Mouse (Mus musculus): ENCODE data around the gene Atp8a2. TPM values are rescaled to one million over a fixed set of nuclear protein-coding genes. Genes with fewer than 3 reads are reported as not detected.
"Not testable (repeated sequence)": the region's sequence is repeated elsewhere in the genome, so short reads cannot be mapped to it uniquely, and the experiment has no call there.

Gene Atp8a2
- total RNA-seq, 2 experiments from 2014 or later, result 0.99 to 1.9 TPM

DNA sequence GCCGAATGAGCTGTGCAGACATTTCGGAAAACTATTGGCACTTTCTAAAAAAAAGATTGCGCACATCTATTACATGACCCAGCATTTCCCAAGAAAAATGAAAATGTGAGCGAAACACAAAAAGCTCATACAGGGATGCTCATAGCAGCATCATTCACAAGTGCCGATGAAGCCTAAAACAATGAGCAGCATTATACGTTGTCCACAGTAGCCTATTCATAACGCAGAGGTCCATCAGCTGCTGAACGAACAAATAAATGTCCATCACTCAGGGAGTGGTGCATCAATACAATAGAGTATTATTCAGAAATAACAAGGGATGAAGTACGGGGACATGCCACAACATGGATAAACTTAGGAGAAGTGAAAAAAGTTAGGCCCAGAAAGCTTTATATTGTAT lies 416.6 kb downstream of the Atp8a2 start:
- no peak for DNase-seq

DNA sequence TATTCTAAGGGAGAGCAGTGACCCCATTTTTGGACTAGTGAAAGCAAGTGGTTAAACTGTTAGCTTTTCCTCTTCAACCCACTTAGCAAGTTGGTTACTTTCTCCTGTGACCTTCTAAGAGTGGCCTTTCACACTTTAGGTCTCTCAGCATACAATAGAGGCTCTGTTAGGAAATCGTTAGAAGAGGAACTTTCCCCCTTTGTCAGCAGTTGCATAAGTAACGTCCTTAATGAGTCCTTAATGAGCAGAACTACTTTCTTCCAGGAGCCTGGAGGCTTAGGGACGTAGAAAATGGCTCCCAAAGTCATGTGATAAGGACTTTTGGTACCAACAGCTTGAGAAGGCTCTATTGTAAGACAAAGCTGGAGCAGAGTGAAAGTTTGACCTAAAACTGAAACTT lies 434.8 kb downstream of the Atp8a2 start:
- no peak for DNase-seq

DNA sequence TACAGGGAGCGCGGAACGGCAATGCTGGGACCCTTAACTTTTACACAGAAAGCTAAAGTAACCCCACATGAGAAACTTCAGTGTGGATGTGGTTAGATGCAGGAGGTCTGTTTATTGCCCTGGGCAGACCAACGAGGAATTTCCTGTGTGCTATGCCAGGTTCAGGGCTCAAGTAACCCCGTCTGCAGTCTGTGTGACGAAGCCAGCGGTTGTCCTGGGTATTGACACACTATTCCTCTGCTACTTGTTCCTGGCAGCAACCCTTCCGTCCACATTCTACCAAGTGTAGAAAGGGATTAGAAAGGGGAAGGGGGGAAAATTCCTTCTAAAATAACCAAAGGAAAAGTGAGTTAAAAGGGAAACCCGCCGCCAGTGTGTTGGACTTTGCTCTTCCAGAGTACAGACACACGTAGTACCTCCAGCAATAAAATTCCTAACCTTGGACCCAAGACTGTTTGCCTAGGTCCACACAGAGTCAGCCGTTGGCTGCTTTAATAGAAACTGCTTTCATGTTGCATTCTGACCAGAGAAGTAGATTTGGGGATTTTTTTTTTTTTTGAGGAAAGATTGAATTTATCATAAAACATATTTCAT lies 437.0 kb downstream of the Atp8a2 start:
- DNase-seq, result no peak

- no peak for DNase-seq
These were observed 437.7 kb downstream of the Atp8a2 start for GRCm38 (mm10) chr14:59759196-59759839.

- no peak for DNase-seq
These were observed 444.6 kb downstream of the Atp8a2 start for GRCm38 (mm10) chr14:59752401-59752800.

DNA sequence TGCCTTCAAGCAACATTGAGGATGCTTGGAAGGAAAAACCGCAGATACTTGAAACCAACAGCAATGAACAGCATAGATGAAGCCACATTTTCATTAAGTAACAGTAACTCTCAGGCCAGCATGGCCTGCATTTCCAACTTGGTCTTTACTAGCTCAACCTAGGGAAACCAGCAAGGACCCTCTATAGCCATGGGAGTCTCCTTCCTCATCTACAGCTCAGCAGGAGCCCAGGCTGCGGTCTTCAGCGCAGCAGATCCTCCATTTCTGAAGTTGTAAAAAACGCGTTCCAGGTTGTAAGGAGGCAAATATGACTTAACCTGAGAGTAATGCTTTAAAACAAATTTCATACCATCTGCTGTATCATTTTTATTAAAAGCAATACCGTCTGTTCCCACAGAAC lies 447.0 kb downstream of the Atp8a2 start:
- DNase-seq, result no peak

DNA sequence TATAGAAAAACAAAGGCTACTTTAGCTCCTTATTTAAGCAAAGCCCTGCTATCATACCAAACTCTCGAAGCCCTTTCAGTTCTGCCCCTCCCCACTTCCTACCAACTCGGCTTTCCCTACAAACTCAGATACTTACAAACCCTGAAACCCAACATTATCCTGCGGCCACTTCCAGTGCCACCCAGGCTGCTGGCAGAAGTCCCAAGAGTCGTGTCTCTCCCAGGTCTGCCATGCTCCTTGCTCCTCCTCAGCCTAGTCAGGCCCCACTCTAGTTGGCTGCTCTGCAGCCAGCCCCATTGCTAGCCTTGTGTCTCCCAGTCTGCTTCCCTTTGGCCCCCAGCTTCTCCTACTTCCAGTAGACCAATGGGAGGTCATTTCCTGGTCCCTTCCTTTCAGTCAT lies 451.3 kb downstream of the Atp8a2 start:
- DNase-seq, result no peak

GRCm38 (mm10) chr14:59741752-59742151 lies 455.2 kb downstream of the Atp8a2 start:
- no peak for DNase-seq

DNA sequence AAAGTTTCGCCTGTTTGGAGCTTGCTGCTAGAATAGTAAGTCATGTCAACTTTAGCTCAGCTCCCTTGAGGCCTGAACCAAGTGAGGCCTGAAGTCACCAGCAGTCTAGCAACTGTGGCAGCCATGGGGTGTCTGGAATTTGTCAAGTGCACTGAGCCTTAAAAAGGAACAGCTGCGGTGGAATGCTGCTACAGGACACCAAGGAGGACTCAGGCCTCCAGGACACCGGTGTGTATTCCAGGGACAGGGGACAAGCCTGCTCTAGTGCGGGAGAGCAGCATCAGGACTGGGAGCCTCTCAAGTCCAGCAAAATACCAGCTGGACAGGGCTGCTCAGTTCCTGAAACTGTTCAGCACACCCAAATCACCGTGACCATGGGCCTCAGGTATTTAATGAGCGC lies 457.5 kb downstream of the Atp8a2 start:
- no peak for DNase-seq

- DNase-seq, result no peak
These were observed 459.2 kb downstream of the Atp8a2 start for GRCm38 (mm10) chr14:59737734-59738294.

- no peak for DNase-seq
These were observed 459.9 kb downstream of the Atp8a2 start for GRCm38 (mm10) chr14:59736861-59737700.

GRCm38 (mm10) chr14:59730043-59730390 lies 467.0 kb downstream of the Atp8a2 start:
- DNase-seq, result no peak

DNA sequence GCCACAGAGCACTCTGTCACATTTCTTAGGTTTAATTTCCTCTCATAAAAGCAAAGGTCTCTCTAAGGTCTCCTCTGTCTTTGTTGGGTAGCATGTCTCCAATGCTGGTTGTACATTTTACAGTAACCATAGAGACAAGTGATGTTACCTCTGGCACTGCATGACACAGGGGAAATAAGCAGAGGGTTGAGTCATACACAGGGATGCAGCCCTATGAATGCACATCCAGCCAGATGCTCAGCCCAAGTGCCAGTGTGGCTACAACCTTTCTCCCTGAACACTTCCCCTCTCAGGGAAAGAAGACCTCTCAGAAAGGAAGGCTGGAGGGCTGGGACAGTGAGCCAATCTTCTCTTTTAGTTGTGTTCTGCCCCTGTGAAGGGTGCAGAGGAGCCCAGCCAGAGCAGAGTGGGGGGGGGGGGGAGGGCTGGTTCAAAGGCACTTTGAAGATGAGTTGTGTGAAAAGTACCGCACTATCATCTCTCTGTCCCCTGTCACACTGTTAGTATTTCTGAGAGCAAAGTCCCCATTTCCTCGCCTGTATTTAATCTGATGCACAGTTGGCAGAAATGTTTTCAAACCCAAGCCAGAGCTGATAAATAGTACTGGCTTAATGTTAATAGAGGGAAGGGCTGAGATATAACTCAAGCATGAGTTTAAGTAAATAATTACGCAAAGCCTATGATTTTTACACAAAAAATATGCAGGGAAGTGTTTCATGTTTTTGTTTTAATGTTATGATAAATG lies 467.5 kb downstream of the Atp8a2 start:
- no peak for DNase-seq

GRCm38 (mm10) chr14:59727016-59727415 lies 470.0 kb downstream of the Atp8a2 start:
- DNase-seq, result no peak

DNA sequence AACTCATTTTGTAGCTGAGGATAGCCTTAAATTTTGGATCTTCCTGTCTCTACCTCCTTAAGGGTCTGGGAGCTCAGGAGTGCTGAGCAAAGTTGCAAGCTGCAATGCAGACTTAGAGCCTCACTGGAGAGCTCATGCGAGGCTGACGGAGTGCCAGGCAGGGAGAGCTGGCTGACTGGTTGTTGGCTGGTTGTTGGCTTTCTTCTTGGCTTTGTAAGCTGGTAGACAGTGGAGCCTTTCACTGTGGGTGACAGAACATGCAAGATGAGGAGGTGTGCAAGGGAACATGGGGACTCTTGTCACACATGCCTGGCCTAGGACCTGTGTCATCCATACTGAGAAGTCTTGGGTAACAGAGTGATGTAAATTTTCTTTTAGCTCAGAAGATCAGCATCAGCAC lies 473.8 kb downstream of the Atp8a2 start:
- DNase-seq, result no peak

DNA sequence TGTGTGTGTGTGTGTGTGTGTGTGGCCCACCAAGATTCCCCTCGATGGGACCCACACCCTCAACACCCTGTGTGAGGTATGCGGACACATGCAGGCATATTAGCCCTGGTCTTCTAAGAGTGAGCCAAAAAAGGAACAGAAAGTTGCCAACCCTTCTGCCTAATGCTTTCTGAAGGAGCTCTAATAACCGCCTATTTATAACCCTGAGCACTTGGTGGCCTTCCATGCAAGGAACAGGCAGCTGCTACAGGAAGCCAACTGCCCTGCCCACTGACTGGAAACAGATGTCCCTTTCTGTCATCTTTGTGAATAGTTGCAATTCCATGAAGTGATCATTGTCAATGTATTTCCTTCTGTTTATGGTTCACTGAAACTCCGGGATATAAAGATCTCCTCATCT lies 475.0 kb downstream of the Atp8a2 start:
- no peak for DNase-seq

- no peak for DNase-seq
These were observed 475.6 kb downstream of the Atp8a2 start for GRCm38 (mm10) chr14:59721356-59721755.

DNA sequence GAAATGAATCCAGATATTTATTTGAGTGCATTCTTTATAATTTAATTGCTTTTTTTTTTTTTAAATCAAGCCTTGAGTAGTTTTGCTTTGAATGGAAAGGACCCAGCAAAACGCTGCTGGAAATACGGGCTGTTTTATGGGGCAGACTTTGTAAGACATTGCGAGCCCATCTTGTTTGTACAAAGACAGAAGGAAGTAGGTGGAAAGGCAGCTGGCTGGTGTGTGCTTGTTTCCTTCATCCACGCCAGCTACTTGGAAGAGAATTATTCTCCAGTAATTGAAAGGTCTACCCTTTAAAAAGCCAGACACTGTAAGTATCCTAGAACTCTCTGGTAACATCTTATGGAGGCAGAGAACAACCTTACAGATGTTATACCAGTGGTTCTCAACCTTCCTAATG lies 476.6 kb downstream of the Atp8a2 start:
- DNase-seq, result no peak

- not testable (repeated sequence) for DNase-seq
These were observed 480.4 kb downstream of the Atp8a2 start for GRCm38 (mm10) chr14:59716443-59717085.

DNA sequence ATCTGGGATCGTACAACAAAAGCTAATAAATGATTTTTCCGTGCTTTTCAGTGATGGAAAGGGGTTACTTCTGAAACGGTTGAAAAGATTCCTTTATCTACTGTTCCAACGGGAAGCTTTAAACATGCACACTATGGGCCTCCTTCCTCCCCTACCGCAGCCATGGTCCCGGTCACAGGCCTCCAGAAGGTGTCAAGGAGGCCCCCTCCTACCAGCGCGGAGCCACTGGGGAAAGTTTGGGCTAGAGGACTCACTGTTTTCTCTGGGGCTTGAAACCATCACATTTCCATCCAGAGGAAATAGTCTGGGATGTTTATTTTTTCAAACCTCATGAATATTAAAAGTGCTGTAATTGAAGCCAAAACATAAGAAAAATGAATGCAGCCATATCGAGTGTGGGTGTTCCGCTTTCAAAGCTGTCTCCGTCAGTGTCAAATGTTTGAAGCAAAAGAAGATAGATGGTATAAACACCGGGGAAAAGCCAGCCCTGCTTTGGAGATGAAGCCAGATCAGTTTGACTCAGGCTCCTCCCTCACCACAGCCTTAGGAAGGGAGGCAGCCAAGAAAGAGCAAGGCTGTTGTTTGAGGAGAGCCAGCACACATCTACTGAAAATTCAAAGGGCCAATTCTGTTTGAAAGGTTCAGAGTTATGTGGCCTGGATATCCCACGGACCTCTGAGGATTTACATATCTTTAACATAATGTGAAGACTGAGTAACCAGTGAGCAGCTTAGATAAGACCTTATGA lies 481.1 kb downstream of the Atp8a2 start:
- DNase-seq, result no peak
